Mouse (Mus musculus) T-cell, adult 66 days (primary cell): ENCODE measurements around the gene Zfp101. TPM values are rescaled to one million over a fixed set of nuclear protein-coding genes. Genes with fewer than 3 reads are reported as not detected.

Source experiments
- total RNA-seq, 2 experiments: library from RNA; stranded (reverse); gene quantifications; 3 replicates in 1 of 2; 4 replicates in 1 of 2; pipeline ENCODE4 v1.2.4; 2023

The Zfp101 gene
- total RNA-seq, result 1 to 10 TPM; 8.0 to 8.8 TPM

GRCm38 (mm10) chr17:33394182-33395034 lies at the start of gene Zfp101:
TSS of gene Zfp101 (minus strand) at chr17:33394641.

DNA sequence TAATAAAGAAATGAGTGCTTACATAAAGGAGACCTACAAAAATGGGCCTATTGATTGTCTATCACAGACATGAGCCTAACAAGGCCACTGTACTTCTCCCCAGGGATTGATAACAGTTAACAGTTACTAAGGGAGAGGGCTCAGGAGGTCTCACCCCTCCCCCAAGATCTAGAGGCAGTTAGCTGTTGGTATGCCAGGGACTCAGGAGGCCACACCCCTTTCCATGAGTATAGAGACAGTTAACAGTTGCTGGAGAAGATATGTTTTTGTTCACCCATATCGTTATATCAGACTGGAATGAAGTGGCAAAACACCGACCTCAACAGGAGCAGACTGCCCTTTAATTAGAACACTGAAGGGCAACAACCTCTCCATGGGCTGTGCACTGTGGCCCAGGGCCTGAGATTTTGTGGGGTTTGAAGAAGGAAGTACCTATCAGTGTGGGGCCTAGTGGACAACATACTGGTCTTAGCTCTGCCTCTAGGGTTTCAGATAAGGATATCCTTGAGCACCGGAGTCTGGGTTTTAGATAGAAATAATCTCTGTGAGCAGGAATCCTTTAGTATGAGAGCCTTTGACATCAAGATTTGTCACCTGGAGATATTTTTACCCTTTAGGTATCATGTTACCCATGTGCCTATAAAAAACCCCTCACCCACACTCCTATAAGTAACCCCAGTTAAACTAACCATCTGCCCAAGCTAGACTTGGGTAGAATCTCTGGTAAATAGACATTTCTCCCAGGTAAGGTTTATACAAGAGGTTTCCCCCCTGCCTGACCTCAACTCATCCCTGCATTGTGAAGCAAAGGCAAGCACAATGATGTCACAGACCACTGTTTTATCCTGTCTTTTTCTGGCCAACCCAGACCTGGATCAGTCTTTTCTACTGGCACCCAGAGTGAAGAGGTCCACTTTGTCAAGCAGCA lies 37.8 kb upstream of the Zfp101 start, which contains the start of gene Actl9:
TSS of gene Actl9 (plus strand) at position 878 of the 928 bp plus-strand sequence.

GRCm38 (mm10) chr17:33358411-33359384 lies 35.7 kb downstream of the Zfp101 start, which contains the start of gene Zfp81:
TSS of gene Zfp81 (minus strand) at chr17:33358878.

Other genes starting within 250 kb of the Zfp101 start
- gene Olfr55, start 226.2 kb downstream of the Zfp101 start, total RNA-seq, result not detected
- gene Olfr239, start 203.3 kb downstream of the Zfp101 start, total RNA-seq, result not detected
- gene Olfr1564, start 173.0 kb downstream of the Zfp101 start, total RNA-seq, result not detected
- 10 to 100 TPM in 1 of 2 experiments, 1 to 10 TPM in 1; 9.4 to 10.1 TPM for gene Zfp955a, start 139.5 kb downstream of the Zfp101 start, total RNA-seq
- gene Olfr63, start 130.0 kb downstream of the Zfp101 start, total RNA-seq, result not detected
- 10 to 100 TPM; 10.5 to 16.1 TPM for gene Zfp955b, start 105.1 kb downstream of the Zfp101 start, total RNA-seq
- gene Zfp81, start 35.8 kb downstream of the Zfp101 start, total RNA-seq, result 10 to 100 TPM; 13.7 to 19.7 TPM
- not detected for gene Actl9, start 38.3 kb upstream of the Zfp101 start, total RNA-seq
- gene Adamts10, start 129.6 kb upstream of the Zfp101 start, total RNA-seq, result 100 to 1,000 TPM; 177 TPM
- 10 to 100 TPM; 44.0 to 50.0 TPM for gene Myo1f, start 161.1 kb upstream of the Zfp101 start, total RNA-seq
- 10 to 100 TPM; 50.6 to 60.3 TPM for gene Zfp414, start 234.4 kb upstream of the Zfp101 start, total RNA-seq
- 1 to 10 TPM; 2.7 to 3.1 TPM for gene Pram1, start 243.4 kb upstream of the Zfp101 start, total RNA-seq